Mouse (Mus musculus) testis, postnatal 14 days (tissue): ENCODE data around the gene Dctn1.

Source experiments
- DNase-seq: peaks from one replicate; pipeline ENCODE4 v3.0.0; 2021; ENCODE audit warnings: low spot score

The Dctn1 gene

DNA sequence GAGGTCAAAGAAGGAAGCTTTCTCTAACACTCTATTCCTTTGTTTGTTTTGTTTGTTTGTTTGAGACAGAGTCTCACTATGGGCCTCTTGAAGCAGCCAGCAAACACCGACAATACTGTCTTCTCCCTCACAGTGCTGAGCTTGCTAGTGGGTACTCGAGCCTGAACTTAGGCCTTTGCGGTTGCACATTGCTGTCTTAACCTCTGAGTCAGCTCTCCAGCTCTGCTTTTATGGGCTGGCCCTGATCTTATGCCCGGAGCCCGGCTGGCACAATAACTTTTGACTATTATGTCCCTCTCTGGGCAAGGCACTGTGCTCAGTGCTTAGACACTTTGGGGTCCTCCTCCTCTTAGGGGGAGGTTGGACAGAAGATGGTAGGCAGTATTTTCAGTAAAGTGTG is 4.2 kb downstream of the Dctn1 start:
- no peak for DNase-seq

DNA sequence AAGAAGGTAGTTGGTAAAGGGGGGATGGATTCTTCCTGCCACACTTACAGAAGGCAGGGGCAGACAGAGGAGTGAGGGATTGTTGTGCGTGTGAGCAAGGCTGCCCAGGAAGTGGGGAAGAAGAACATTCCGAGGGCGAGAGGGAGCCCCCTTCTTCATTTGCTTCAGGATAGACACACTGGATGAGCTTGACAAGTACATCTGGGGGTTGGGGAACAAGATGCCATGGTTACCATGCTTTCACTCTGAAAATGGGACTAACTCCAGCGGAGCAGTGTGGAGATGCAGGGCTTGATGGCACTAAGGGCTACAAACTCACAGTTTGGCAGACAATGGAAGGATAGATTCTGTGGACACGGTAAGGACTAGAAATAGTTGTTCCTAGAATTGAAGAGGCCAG is 5.3 kb downstream of the Dctn1 start:
- no peak for DNase-seq

DNA sequence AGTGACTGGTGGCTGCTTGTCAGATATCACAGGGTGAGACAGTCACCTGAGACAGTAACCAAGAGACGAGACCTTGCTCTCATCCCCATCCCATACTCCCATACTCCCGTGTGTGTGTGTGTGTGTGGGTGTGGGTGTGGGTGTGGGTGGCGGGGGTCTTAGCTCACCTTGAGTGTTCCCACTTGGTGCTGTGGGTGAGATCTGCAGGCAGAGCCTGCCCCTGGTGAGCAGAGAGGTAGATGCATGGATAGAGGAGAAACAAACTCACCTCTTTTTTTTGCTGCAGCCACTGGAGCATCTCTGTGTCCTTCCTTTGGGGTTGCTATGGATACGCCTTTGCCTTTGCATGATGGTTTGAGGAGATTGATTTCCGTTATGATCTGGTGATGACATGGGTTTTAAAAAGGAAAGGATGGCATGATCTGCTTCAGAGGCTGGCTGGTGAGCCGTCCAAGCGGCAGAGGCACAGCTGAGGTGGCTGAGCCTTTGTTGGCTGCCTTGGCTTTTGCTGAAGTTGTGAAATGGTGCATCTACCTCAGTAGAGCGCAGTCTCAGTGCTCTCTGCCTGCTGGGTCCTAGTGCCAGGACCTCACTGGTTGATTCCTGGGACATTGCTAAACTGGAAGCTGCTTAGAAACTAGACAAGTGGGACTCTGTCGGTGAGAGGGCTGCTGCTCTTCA is 6.7 kb downstream of the Dctn1 start:
- DNase-seq: no peak

DNA sequence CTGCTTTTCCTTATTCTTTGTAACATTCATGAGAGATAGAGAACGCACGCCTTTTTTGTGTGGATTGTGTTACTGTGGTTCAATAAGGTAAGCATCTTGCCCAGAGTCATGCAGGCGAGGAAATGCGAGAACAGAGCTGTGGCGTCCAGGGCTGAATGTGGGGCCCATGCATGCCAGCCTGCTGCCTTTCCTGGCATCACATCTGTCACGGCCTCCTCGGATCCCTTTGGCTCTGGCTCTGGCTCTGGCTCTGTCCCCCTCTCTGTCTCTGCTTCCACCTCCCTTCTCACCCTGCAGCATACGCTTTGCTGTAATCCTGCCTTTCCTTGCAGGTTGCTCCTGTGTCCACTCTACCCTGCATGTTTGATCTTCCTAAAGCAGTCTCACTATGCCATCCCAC is 10.3 kb downstream of the Dctn1 start:
- DNase-seq: no peak

- no peak for DNase-seq
Observed at GRCm38 (mm10) chr6:83179390-83180117, 13.8 kb downstream of the Dctn1 start.

DNA sequence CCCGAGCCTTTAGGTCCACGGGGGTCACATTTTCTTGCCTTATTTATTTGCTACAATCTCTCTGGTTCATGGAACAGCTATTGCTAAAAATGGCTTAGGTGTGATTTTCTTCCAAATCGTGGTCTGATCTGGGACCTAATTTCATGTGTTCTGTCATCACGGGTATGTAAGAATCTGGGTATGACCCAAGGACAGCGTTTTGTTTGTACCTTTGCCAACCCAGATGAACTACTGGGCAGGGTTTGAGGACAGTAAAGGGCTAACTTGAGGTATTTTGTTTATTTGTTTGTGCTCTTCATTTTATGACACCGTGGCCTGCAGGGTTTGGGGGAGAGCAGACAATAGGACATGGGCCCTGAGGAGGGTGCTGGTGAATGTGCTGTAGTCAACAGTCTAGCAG is 14.9 kb downstream of the Dctn1 start:
- DNase-seq: no peak

- no peak for DNase-seq
Observed at GRCm38 (mm10) chr6:83184858-83185435, 19.2 kb downstream of the Dctn1 start.

DNA sequence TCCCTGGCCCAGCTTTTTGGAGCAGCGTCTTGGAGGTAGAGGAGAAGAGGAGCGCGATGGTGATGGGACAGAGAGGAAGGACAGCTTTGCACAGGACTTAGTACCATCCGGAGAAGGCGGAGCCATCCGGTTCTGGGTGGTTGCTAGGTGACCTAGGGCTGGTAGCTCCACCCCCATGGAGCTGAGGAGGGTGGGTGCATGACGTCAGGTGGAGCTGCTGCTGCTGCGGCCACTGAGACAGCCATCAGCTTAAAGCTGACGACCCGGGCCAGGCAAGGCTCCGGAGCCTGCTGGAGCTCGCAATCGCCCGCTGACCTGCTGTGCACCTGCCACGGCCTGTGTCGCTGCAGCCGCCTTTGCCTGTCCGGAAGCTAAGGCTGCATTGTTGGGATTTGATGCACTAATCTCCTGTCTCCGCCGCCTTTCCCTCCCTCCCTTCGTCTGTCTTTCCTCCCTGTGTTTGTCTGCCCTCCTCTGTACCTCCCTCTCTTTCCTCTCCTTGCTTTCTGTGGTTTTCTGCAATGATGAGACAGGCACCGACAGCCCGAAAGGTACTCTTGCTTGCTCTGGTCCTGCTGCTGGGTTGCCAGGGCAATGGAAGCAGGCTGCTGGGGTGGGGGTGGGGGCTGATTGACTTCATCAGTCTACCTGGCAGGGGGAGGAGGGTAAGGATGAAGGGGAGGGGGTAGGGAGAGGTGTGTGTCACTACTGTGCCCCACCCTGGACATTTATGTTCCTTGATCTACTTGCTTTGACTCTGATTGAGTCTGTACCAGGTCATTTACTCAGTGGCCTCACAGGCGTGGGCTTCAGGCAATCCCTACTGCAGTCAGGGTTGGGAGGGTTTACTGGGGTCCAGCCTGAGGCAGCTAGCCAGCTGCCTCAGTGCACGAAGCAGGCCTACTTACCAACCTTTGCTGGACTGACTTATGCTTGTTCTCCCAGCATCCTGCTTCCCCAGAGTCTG is 20.5 kb downstream of the Dctn1 start:
- DNase-seq: peak; percentile 64

- no peak for DNase-seq
Observed at GRCm38 (mm10) chr6:83186946-83187345, 21.2 kb downstream of the Dctn1 start.

- no peak for DNase-seq
Observed at GRCm38 (mm10) chr6:83193571-83193970, 27.9 kb downstream of the Dctn1 start.

DNA sequence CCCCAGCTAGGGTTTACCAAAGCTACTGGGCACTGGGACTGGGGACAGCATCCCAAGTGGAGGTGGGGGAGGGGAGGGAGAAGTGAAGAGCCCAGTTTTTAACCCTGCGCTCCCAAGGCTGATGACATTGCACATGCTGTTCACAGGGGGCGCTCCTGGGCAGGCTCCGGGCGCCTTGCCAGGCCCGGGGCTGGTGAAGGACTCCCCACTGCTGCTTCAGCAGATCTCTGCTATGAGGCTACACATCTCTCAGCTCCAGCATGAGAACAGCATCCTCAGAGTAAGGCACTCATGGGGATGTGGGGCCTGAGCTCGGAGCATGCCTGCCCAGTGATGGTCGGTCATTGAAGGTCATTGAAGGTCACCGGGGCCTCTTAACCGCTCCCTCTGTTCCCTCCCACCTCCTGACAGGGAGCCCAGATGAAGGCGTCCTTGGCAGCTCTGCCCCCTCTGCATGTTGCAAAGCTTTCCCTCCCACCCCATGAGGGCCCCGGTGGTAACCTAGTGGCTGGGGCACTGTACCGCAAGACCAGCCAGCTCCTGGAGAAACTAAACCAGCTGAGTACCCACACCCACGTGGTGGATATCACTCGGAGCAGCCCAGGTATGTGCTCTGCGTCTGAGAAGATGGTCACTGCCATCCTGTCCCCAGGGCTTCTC is 31.8 kb downstream of the Dctn1 start:
- DNase-seq: peak; percentile 59

DNA sequence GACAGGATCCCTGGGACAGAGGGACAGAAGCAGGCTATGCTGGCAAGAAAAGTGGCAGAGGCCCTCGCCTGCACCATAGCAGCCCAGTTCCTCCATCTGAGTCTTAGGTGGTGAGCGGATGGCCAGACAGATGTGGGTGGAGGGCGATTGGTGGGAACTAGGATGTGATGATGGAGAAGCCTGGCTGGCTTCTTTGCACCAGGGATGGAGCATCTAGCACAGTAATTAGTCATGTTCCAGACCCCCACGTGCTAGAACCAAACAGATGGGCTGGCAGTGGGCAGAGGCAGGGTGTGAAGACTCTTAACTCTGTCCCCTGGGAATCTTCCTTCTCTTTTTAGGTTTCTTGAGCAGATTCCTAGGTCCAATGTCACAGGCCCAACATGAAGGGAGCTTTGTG is 37.6 kb downstream of the Dctn1 start:
- DNase-seq: no peak

- no peak for DNase-seq
Observed at GRCm38 (mm10) chr6:83205851-83206250, 40.1 kb downstream of the Dctn1 start.

DNA sequence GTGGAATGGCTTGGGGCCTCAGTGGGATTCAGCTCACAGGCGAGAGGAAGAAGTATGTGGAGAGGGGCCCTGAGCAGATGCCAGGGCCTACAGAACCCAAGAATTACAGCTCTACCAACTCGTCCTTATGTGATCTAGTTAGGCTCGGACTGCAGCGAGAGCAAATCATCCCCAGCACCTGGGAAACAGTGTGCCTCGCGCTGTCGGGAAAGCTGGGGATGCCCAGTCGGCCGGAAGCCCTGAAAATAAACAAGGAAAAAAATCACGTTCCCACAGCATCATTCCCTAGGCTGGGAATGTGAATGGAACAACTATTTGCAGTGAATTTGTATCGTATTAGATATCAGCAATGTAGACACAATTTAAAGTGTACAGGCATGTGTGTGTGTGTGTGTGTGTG is 40.6 kb downstream of the Dctn1 start:
- no peak for DNase-seq

GRCm38 (mm10) chr6:83207361-83208049 is 41.8 kb downstream of the Dctn1 start:
- no peak for DNase-seq

DNA sequence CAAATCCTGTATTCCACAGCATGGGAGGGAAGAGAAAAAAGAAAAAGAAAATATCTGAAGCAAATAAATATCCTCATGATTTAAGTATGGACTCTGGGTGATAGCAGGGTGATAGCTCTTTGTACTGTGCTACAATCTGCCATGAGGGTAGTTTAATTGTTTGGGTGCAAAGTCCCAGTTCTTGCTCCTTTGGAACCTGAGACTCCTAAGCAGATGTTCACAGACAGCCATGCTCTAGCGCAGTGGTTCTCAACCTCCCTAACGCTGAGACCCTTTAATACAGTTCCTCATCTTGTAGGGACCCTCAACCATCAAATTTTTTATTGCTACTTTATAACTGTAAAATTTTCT is 42.3 kb downstream of the Dctn1 start:
- DNase-seq: no peak

DNA sequence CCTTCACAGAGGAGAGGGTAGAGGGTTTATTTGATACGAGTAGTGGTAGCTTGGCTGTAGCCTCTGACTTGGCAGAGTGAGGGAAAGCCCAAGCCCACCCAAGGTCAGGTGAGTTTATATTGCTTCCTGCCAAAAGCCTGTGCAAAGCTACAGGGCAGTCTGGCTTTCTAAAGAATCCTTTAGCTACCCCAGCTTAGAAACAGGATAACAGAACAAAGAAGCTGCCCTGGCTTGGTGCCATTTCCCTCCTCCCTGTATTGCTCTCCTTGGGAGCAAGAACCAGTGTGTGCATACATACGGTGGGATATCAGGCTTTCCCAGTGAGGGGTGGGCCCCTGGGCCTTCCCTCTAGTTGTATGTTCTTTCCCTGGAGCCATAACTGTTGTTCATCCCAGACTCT is 44.8 kb downstream of the Dctn1 start:
- DNase-seq: no peak

GRCm38 (mm10) chr6:83211526-83211925 is 45.8 kb downstream of the Dctn1 start:
- DNase-seq: no peak

DNA sequence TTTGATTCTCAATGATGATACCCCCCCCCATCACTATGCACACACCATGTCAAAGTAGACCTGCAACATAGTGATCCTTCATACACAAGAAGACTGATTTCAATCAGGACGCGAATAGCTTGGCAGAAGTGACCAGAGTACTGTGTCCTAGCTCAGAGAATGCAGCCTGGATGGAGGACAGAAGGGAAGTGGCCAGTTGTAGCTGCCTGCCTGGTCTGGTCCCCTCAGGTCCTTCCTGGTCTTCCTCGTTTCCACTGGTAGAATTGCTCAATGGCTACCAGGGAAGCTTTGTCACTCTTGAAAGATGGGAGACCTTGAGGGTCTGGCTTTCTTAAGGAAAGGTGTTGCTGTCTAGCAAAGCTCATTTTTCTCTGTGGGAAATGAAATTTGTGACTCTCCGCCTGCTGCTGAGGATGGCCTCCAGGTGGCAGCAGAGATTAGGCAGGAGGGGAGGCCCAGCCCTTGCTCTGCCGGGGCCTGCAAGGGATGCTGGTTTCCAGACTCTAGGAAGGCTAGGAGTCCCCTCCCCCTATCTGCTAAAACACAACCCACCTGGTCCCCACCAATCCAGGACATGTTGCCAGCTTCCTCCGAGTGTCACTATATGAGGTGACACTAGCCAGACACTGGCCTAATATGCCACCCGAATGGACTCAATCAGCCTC is 49.4 kb downstream of the Dctn1 start:
- DNase-seq: no peak

GRCm38 (mm10) chr6:83219814-83220213 is 54.1 kb downstream of the Dctn1 start, which contains the start of gene Slc4a5:
TSS of gene Slc4a5 (plus strand) at chr6:83219828.
- no peak for DNase-seq

DNA sequence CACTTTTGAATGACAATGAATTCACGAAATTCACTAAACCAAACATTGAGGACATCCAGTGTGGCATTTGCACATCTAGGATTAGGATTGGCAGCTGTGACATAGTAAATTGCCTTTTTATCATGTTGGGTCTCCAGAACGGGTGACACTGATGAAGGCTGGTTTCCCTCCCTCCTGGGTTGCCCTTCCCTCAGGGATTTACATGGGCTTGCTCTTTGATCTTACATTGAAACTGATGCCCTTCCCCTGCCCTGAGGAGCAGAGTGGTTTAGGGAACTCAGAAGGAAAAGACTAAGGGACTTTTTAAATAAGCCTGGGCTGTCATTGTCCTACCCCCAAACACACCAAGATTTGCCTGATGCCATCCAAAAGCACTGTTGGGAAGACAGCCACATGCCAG is 65.8 kb downstream of the Dctn1 start:
- no peak for DNase-seq
